Mouse (Mus musculus) cerebellum, adult 2 months (tissue): ENCODE results near the gene Chst8. TPM values are rescaled to one million over a fixed set of nuclear protein-coding genes. Genes with fewer than 3 reads are reported as not detected.

Experiments
- DNase-seq, 2 experiments: peaks; one replicate each; pipeline ENCODE4 v3.0.0; 2021
- H3K27ac ChIP-seq: fragments of 200-500 bp; 2 replicates; pipeline ENCODE4 v1.5.1; 2012; ENCODE audit warnings: low read length, control low read depth, inconsistent platforms; ENCODE audit not compliant: insufficient read depth
- H3K27me3 ChIP-seq: fragments of 200-500 bp; 2 replicates; pipeline ENCODE4 v1.6.1; 2012; ENCODE audit warnings: inconsistent platforms, mild to moderate bottlenecking, low read length, moderate library complexity; ENCODE audit not compliant: control insufficient read depth, insufficient read depth
- H3K4me1 ChIP-seq: fragments of 200-500 bp; 2 replicates; pipeline ENCODE4 v1.6.1; 2011; ENCODE audit warnings: low read length; ENCODE audit not compliant: control insufficient read depth, insufficient read depth
- H3K4me3 ChIP-seq: fragments of 200-500 bp; replicated peaks from 2 replicates; pipeline ENCODE3; 2011; ENCODE audit warnings: mild to moderate bottlenecking, low read depth, low read length, control low read depth; ENCODE audit not compliant: insufficient read depth
- CTCF ChIP-seq: fragments of 200-500 bp; IDR thresholded peaks from 2 replicates; pipeline ENCODE4 v1.5.1; 2011; ENCODE audit warnings: low read depth, mild to moderate bottlenecking, control low read depth, low read length, moderate library complexity, borderline replicate concordance; ENCODE audit not compliant: insufficient read depth
- POLR2A ChIP-seq: fragments of 200-500 bp; IDR thresholded peaks from 2 replicates; pipeline ENCODE4 v1.6.1; 2011; ENCODE audit warnings: low read length, control low read depth, borderline replicate concordance; ENCODE audit not compliant: insufficient read depth
- WGBS: fragments of 180-500 bp; shearing (Covaris S2); methylation state at CpG from one replicate; pipeline ENCODE4 v1.1.7; 2018; 5-methylcytosine and 5-hydroxymethylcytosine counted together
- polyA plus RNA-seq: library from polyadenylated mRNA; depleted of rRNA; stranded (reverse); fragments of >200 nt; gene quantifications from 2 replicates; pipeline ENCODE4 v1.2.3, GENCODE M21; 2012

Gene Chst8
- polyA plus RNA-seq, 1 experiment: 30.1 TPM

DNA sequence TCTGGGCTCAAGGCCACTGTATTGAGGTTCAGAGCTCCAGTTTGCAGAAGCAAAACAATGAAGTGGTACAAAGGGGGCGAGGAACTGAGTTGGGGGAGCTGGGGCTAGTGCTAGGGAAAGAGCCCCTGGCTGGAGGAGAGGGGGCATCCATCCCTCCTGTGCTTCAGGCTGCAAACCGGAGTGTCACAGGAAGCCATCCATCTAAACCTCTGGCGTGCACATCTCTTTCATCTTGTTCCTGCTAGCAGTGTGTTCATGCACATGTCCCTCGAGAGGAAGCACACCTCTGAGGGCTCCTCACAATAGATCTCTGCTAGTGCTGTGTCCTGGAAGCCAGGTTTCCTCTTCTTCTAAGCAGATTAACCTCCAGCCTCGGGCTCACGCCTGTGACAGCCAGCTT lies 65.9 kb downstream of the Chst8 start:
- no peaks in the 10 kb centered on the region for H3K27me3 ChIP-seq
- no peaks in the 10 kb centered on the region for H3K4me1 ChIP-seq
- 46% methylated on average over 6 of the region's 6 CpGs for WGBS
- no peak overlapping the region for H3K4me3 ChIP-seq
- DNase-seq: no peak
- TF ChIP-seq CTCF: no peak
- no peak for TF ChIP-seq POLR2A
- H3K27ac ChIP-seq: no peak overlapping the region

DNA sequence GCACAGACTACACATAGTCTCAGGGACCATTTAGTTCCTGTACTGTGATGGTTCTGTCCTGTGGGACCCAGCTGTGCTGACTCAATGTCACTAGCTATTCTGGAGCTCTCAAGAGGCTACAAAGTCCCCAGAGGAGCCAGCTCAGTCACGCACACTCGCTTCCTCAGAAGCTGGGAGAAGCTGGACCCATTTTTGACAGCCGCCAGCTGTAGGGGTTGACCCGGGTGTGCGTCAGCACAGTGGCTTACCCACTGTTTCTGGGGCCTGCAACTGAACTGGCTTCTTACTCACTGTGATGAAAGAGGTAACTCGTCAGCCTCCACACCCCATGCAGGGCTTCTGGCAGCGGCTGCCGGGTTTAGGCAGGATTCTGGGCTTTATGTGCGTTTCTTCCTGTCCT lies 66.3 kb downstream of the Chst8 start:
- WGBS: 24% methylated on average over 9 of the region's 9 CpGs
- TF ChIP-seq CTCF: no peak
- TF ChIP-seq POLR2A: no peak
- H3K4me3 ChIP-seq: no peak overlapping the region
- no peak for DNase-seq
- H3K27ac ChIP-seq: no peak overlapping the region
- no peaks in the 10 kb centered on the region for H3K4me1 ChIP-seq
- no peaks in the 10 kb centered on the region for H3K27me3 ChIP-seq

DNA sequence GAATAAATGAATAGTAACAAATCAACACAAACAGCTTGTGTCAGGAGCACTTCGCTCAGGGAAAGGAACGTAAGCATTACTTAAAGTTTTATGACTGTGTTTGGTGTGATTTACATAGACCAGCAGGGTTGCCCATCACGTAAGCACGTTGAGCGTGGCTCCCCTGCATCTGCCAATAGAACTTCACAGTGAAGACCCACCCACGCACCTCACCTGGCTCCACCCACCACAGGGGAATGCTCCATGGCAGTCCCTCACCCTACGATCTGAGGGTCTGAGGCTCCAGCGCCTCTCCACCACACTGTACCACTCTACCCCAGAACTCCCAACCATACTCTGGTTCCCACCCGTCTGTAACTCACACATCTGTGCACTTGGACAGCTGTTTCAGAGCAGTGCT lies 67.1 kb downstream of the Chst8 start:
- Histone ChIP-seq H3K27ac (no peak overlapping the region), H3K4me3 (no peak overlapping the region), H3K4me1 (no peaks in the 10 kb centered on the region), H3K27me3 (no peaks in the 10 kb centered on the region)
- DNase-seq: no peak
- WGBS: 82% methylated on average over 9 of the region's 9 CpGs
- TF ChIP-seq POLR2A: no peak
- TF ChIP-seq CTCF: no peak

DNA sequence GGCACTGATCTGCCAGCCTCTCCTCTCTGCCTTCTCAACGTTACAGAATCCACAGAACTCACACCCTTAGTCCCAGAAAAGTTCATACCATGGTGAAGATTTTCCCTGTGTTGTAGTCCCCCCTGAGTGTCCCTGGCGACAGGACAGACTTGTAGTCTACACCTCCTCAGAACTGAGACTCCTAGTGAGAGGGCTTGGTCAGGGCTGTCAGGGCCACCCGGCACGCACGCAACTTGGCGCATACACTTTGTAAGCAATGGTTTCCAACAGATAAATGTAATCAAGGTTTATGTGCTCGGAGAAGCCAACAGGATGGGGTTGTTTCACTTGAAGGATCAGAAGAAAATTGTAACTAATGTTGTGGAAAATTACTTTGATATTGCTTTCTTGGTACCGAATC lies 67.5 kb downstream of the Chst8 start:
- WGBS: 66% methylated on average over 8 of the region's 8 CpGs
- no peak for TF ChIP-seq CTCF
- no peak for TF ChIP-seq POLR2A
- no peaks in the 10 kb centered on the region for H3K27me3 ChIP-seq
- H3K4me1 ChIP-seq: no peaks in the 10 kb centered on the region
- no peak overlapping the region for H3K27ac ChIP-seq
- DNase-seq: no peak
- no peak overlapping the region for H3K4me3 ChIP-seq

DNA sequence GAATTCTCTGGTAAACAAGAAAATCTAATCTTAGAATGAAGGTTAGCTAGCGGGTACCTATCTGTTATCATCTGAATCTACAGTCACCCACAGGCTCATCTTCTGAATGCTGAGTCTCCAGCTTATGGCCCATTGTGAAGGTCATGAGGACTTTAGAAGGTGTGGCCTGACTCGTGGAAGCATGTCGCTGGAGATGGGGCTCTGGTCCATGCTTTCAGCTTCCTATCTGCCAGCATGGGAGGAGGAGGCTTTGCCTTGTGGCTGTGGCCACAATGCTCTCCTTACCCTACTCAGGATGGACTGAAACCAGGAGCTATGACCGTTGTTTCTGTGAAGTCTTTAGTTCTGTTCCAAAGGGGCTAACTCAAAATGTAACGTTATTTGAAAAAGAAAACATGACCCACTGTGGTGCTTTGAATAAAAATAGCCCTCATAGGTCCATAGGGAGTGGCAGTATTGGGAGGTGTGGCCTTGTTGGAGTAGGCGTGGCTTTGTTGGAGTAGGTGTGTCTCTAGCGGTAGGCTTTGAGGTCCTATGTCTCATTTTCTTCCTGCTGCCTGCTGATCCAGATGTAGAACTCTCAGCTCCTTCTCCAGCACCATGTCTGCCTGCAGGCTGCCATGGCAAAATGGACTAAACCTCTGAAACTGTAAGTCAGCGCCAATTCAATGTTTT lies 69.0 kb downstream of the Chst8 start:
- DNase-seq: no peak
- 87% methylated on average over 8 of the region's 8 CpGs for WGBS
- no peaks in the 10 kb centered on the region for H3K27me3 ChIP-seq
- TF ChIP-seq POLR2A: no peak
- TF ChIP-seq CTCF: no peak
- no peaks in the 10 kb centered on the region for H3K4me1 ChIP-seq
- H3K4me3 ChIP-seq: no peak overlapping the region
- no peak overlapping the region for H3K27ac ChIP-seq

DNA sequence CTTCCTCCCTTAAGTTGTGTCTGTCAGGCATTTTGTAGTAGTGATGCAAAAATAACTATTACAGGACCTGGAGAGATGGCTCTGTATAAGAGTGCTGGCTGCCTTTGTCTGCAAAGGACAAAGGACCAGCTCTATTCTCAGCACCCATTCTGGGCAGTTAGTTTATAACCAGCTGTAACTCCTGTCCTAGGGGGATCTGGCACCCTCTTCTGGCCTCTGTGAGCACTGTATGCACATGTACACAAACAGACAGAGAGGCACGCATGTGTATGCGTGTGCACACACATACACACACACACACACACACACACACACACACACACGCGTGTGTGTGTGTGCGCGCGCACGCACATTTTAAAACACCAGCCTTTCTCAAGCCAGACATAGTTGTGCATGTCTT lies 73.1 kb downstream of the Chst8 start:
- Histone ChIP-seq H3K27ac (no peak overlapping the region), H3K4me3 (no peak overlapping the region), H3K27me3 (no peaks in the 10 kb centered on the region), H3K4me1 (no peaks in the 10 kb centered on the region)
- TF ChIP-seq CTCF (no peak), POLR2A (no peak)
- DNase-seq: no peak
- WGBS: 92% methylated on average over 8 of the region's 8 CpGs

DNA sequence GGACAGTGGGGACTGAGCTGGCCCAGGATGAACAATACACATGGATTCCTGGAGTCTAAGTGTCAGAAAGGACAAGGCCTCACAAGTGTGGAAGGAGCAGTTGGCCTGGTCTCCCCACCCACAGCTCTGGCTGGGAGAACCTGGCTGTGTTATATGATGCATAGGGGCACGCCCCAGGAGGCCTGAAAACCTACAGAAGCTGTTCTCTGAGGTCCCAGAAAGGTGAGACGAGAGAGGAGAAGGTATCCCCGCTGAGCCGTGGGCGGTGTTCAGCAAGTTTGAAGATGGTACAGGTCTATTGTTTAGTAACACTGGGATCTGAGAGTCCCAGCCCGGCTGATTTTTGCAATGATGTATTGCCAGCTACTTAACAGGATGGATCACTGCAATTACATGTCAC lies 75.3 kb downstream of the Chst8 start:
- whole genome bisulfite sequencing: 68% methylated on average over 6 of the region's 6 CpGs
- Histone ChIP-seq H3K27me3 (no peaks in the 10 kb centered on the region), H3K4me3 (no peak overlapping the region), H3K27ac (no peak overlapping the region), H3K4me1 (peaks cover 2% of the 10 kb centered on the region; the same call in 1 of the 2 replicates)
- no peak for TF ChIP-seq POLR2A
- no peak for TF ChIP-seq CTCF
- no peak for DNase-seq

DNA sequence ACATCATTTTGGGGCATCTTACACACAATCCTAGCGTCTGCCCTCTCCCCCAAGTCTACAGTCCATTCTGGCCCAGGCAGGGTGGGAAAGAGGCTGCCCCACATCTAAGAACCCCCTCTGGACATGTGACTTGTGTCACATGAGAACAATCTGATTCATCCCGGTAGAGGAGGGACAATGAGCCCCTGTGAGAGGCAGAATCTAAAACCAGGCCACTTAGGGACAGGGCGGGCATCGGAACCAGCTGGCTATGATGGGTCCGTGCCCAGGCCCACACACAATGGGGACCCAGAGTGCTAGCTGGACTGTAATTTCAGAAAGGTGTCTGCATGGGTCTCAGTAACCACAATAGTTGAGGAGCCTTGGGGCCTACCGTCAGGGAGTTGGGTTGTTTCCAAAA lies 78.2 kb downstream of the Chst8 start:
- no peak overlapping the region for H3K4me3 ChIP-seq
- DNase-seq: peak; percentile 20 to 38
- no peaks in the 10 kb centered on the region for H3K27me3 ChIP-seq
- no peak for TF ChIP-seq CTCF
- no peak for TF ChIP-seq POLR2A
- 39% methylated on average over 6 of the region's 6 CpGs for WGBS
- H3K4me1 ChIP-seq: peaks cover 2% of the 10 kb centered on the region; the same call in 1 of the 2 replicates
- no peak overlapping the region for H3K27ac ChIP-seq
